Mouse (Mus musculus): ENCODE results near the gene Mphosph9.
A peak's percentile ranks its signal among the peaks of the same experiment; 100 is the strongest.

Mphosph9 gene

GRCm38 (mm10) chr5:124263246-124263645, 64.5 kb downstream of the Mphosph9 start:
- DNase-seq = no peak

GRCm38 (mm10) chr5:124262090-124262489, 65.7 kb downstream of the Mphosph9 start:
- no peak for DNase-seq

- DNase-seq = peak in 1 of 2 experiments; percentile 36
Measured at GRCm38 (mm10) chr5:124259133-124259532, 68.6 kb downstream of the Mphosph9 start.

- no peak for DNase-seq
Measured at GRCm38 (mm10) chr5:124258026-124258425, 69.7 kb downstream of the Mphosph9 start.

GRCm38 (mm10) chr5:124255141-124255540, 72.6 kb downstream of the Mphosph9 start:
- DNase-seq = no peak

GRCm38 (mm10) chr5:124253555-124253954, 74.2 kb downstream of the Mphosph9 start:
- no peak for DNase-seq

- DNase-seq = no peak
Measured at GRCm38 (mm10) chr5:124252580-124253320, 75.0 kb downstream of the Mphosph9 start.

- no peak for DNase-seq
Measured at GRCm38 (mm10) chr5:124251070-124251469, 76.7 kb downstream of the Mphosph9 start.

- peak; percentile 70 to 73 for DNase-seq
Measured at GRCm38 (mm10) chr5:124249614-124250591, 77.9 kb downstream of the Mphosph9 start, which contains the start of gene Pitpnm2. Gene Pitpnm2 (minus strand): TSS chr5:124249760.

- DNase-seq = peak; percentile 64 to 66
Measured at GRCm38 (mm10) chr5:124248845-124249613, 78.7 kb downstream of the Mphosph9 start.

GRCm38 (mm10) chr5:124247986-124248626, 79.7 kb downstream of the Mphosph9 start:
- no peak for DNase-seq

GRCm38 (mm10) chr5:124247296-124247695, 80.5 kb downstream of the Mphosph9 start:
- no peak for DNase-seq

GRCm38 (mm10) chr5:124244885-124245284, 82.9 kb downstream of the Mphosph9 start:
- DNase-seq = no peak

GRCm38 (mm10) chr5:124244449-124244848, 83.3 kb downstream of the Mphosph9 start:
- no peak for DNase-seq

- no peak for DNase-seq
Measured at GRCm38 (mm10) chr5:124243236-124243901, 84.4 kb downstream of the Mphosph9 start.

GRCm38 (mm10) chr5:124241686-124242444, 85.9 kb downstream of the Mphosph9 start:
- DNase-seq = no peak

- peak; percentile 33 to 38 for DNase-seq
Measured at GRCm38 (mm10) chr5:124240841-124241685, 86.7 kb downstream of the Mphosph9 start.

- DNase-seq = no peak
Measured at GRCm38 (mm10) chr5:124236180-124236579, 91.6 kb downstream of the Mphosph9 start.

- no peak for DNase-seq
Measured at GRCm38 (mm10) chr5:124234778-124235177, 93.0 kb downstream of the Mphosph9 start.

Data from cerebellum, postnatal 10 days (tissue).